Mouse (Mus musculus): ENCODE measurements around the gene Utp4. TPM values are rescaled to one million over a fixed set of nuclear protein-coding genes. Genes with fewer than 3 reads are reported as not detected.

Utp4 gene
- polyA plus RNA-seq, 1 experiment, result 0.25 TPM

- Histone ChIP-seq H3K4me3 (replicated peaks) (no peak overlapping the region), H3K36me3 (ENCODE audit: control insufficient read depth) (no peaks in the 10 kb centered on the region), H3K9me3 (ENCODE audit: control insufficient read depth, low read length) (no peaks in the 10 kb centered on the region), H3K27me3 (ENCODE audit: control insufficient read depth) (0 out of 2 replicates have a peak, but pooled peaks cover under 1% of the 10 kb centered on the region), H3K4me1 (ENCODE audit: control insufficient read depth) (no peaks in the 10 kb centered on the region)
- no peak for TF ChIP-seq TAL1 (IDR thresholded peaks at IDR 0.05; ENCODE audit: low read length)
- no peak for TF ChIP-seq GATA1 (IDR thresholded peaks at IDR 0.05; ENCODE audit: low read length)
Observed at GRCm38 (mm10) chr8:106944756-106945155, 51.3 kb downstream of the Utp4 start.

DNA sequence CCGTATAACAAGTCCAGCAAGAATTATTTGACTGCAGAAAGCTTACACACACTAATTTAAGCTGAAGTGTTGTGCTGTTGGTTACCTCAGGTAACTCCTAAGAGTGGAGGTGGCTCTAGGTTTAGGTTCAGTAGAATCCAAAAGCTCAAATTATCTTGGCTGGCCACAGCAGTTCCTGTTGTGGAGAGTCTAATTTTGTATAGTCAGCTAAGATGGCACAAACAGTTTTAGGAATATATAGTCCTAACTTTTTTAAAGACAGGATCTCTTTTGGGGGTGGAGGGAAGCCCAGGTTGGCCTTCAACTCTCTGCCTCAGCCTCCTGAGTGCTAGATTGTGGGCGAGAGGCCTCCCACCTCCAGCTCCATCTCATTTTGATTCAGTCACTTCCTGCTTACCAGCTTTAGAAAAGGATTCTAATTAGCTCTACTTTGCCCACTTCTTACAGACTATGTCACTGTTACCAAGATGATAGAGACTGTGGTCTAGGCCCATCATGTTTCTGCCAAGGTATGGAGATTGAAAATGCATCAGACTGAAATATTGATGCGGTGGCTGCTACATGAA, 55.3 kb downstream of the Utp4 start:
- TF ChIP-seq TAL1 (IDR thresholded peaks at IDR 0.05; ENCODE audit: low read length) (no peak), GATA1 (IDR thresholded peaks at IDR 0.05; ENCODE audit: low read length) (no peak)
- no peaks in the 10 kb centered on the region for H3K36me3 ChIP-seq (ENCODE audit: control insufficient read depth)
- no peaks in the 10 kb centered on the region for H3K4me1 ChIP-seq (ENCODE audit: control insufficient read depth)
- H3K27me3 ChIP-seq (ENCODE audit: control insufficient read depth), result no peaks in the 10 kb centered on the region
- no peaks in the 10 kb centered on the region for H3K9me3 ChIP-seq (ENCODE audit: control insufficient read depth, low read length)
- no peak overlapping the region for H3K4me3 ChIP-seq (replicated peaks)

GRCm38 (mm10) chr8:106951707-106952106, 58.3 kb downstream of the Utp4 start:
- Histone ChIP-seq H3K9me3 (ENCODE audit: control insufficient read depth, low read length) (no peaks in the 10 kb centered on the region), H3K4me3 (replicated peaks) (no peak overlapping the region), H3K27me3 (ENCODE audit: control insufficient read depth) (no peaks in the 10 kb centered on the region), H3K36me3 (ENCODE audit: control insufficient read depth) (no peaks in the 10 kb centered on the region), H3K4me1 (ENCODE audit: control insufficient read depth) (no peaks in the 10 kb centered on the region)
- TF ChIP-seq GATA1 (IDR thresholded peaks at IDR 0.05; ENCODE audit: low read length) (no peak), TAL1 (IDR thresholded peaks at IDR 0.05; ENCODE audit: low read length) (no peak)

- H3K9me3 ChIP-seq (ENCODE audit: control insufficient read depth, low read length), result no peaks in the 10 kb centered on the region
Observed at GRCm38 (mm10) chr8:106953571-106953970, 60.1 kb downstream of the Utp4 start.

DNA sequence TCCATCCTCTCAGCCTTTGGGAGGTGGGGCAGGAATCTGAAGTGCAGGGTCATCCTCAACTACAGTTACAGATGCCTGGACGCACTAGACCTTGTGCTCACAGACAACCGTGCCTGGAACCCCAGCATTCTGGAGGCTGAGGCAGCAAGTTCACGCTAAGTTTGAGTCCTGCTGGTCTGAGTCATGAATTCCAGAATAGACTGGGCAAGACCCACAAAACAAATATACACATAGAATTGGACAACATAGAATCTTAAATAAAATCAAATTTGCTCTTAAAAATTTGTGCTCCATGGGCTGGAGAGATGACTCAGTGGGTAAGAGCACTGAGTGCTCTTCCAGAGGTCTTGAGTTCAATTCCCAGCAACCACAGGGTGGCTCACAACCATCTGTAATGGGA, 63.6 kb downstream of the Utp4 start:
- TF ChIP-seq TAL1 (IDR thresholded peaks at IDR 0.05; ENCODE audit: low read length) (no peak), GATA1 (IDR thresholded peaks at IDR 0.05; ENCODE audit: low read length) (no peak)
- no peaks in the 10 kb centered on the region for H3K27me3 ChIP-seq (ENCODE audit: control insufficient read depth)
- no peaks in the 10 kb centered on the region for H3K4me1 ChIP-seq (ENCODE audit: control insufficient read depth)
- H3K36me3 ChIP-seq (ENCODE audit: control insufficient read depth), result no peaks in the 10 kb centered on the region
- no peak overlapping the region for H3K4me3 ChIP-seq (replicated peaks)
- H3K9me3 ChIP-seq (ENCODE audit: control insufficient read depth, low read length), result no peaks in the 10 kb centered on the region

More at GRCm38 (mm10) chr8:106953571-106953970, 60.1 kb downstream of the Utp4 start:
- TF ChIP-seq GATA1 (IDR thresholded peaks at IDR 0.05; ENCODE audit: low read length) (no peak), TAL1 (IDR thresholded peaks at IDR 0.05; ENCODE audit: low read length) (no peak)
- Histone ChIP-seq H3K36me3 (ENCODE audit: control insufficient read depth) (no peaks in the 10 kb centered on the region), H3K4me3 (replicated peaks) (no peak overlapping the region), H3K4me1 (ENCODE audit: control insufficient read depth) (no peaks in the 10 kb centered on the region), H3K27me3 (ENCODE audit: control insufficient read depth) (no peaks in the 10 kb centered on the region)

- no peaks in the 10 kb centered on the region for H3K9me3 ChIP-seq (ENCODE audit: control insufficient read depth, low read length)
- no peaks in the 10 kb centered on the region for H3K27me3 ChIP-seq (ENCODE audit: control insufficient read depth)
- TF ChIP-seq GATA1 (IDR thresholded peaks at IDR 0.05; ENCODE audit: low read length), result no peak
- TF ChIP-seq TAL1 (IDR thresholded peaks at IDR 0.05; ENCODE audit: low read length), result no peak
- no peaks in the 10 kb centered on the region for H3K4me1 ChIP-seq (ENCODE audit: control insufficient read depth)
- no peaks in the 10 kb centered on the region for H3K36me3 ChIP-seq (ENCODE audit: control insufficient read depth)
- no peak overlapping the region for H3K4me3 ChIP-seq (replicated peaks)
Observed at GRCm38 (mm10) chr8:106958212-106958611, 64.8 kb downstream of the Utp4 start.

- Histone ChIP-seq H3K4me1 (ENCODE audit: control insufficient read depth) (no peaks in the 10 kb centered on the region), H3K9me3 (ENCODE audit: control insufficient read depth, low read length) (no peaks in the 10 kb centered on the region), H3K36me3 (ENCODE audit: control insufficient read depth) (no peaks in the 10 kb centered on the region), H3K4me3 (replicated peaks) (no peak overlapping the region), H3K27me3 (ENCODE audit: control insufficient read depth) (no peaks in the 10 kb centered on the region)
- TF ChIP-seq GATA1 (IDR thresholded peaks at IDR 0.05; ENCODE audit: low read length), result no peak
- no peak for TF ChIP-seq TAL1 (IDR thresholded peaks at IDR 0.05; ENCODE audit: low read length)
Observed at GRCm38 (mm10) chr8:106959626-106960025, 66.2 kb downstream of the Utp4 start.

DNA sequence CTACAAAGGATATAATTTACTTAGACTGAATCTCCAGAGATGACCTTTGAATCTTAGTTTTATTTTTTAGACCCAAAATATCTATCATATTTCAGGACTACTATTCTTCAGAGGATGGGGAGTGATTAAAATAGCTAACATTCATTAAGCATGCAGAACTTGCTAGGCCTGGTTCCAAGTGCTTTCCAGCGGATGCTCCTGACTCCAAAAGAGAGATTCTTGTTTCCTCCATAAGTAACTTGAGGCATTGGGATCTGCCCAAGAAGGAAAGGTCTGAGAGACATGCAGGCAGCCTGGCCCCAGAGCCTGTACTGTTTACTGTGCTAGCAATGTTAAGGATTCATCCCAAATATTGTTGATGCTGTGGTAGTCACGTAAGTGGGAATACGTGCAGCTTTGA, 68.9 kb downstream of the Utp4 start:
- TF ChIP-seq GATA1 (IDR thresholded peaks at IDR 0.05; ENCODE audit: low read length) (no peak), TAL1 (IDR thresholded peaks at IDR 0.05; ENCODE audit: low read length) (no peak)
- no peaks in the 10 kb centered on the region for H3K36me3 ChIP-seq (ENCODE audit: control insufficient read depth)
- H3K27me3 ChIP-seq (ENCODE audit: control insufficient read depth), result no peaks in the 10 kb centered on the region
- no peaks in the 10 kb centered on the region for H3K9me3 ChIP-seq (ENCODE audit: control insufficient read depth, low read length)
- no peak overlapping the region for H3K4me3 ChIP-seq (replicated peaks)
- H3K4me1 ChIP-seq (ENCODE audit: control insufficient read depth), result no peaks in the 10 kb centered on the region

GRCm38 (mm10) chr8:106963365-106963764, 69.9 kb downstream of the Utp4 start:
- Histone ChIP-seq H3K4me3 (replicated peaks) (no peak overlapping the region), H3K9me3 (ENCODE audit: control insufficient read depth, low read length) (no peaks in the 10 kb centered on the region), H3K27me3 (ENCODE audit: control insufficient read depth) (no peaks in the 10 kb centered on the region), H3K36me3 (ENCODE audit: control insufficient read depth) (no peaks in the 10 kb centered on the region), H3K4me1 (ENCODE audit: control insufficient read depth) (no peaks in the 10 kb centered on the region)
- no peak for TF ChIP-seq TAL1 (IDR thresholded peaks at IDR 0.05; ENCODE audit: low read length)
- TF ChIP-seq GATA1 (IDR thresholded peaks at IDR 0.05; ENCODE audit: low read length), result no peak

GRCm38 (mm10) chr8:106964573-106964972, 71.1 kb downstream of the Utp4 start:
- Histone ChIP-seq H3K9me3 (ENCODE audit: control insufficient read depth, low read length) (no peaks in the 10 kb centered on the region), H3K4me3 (replicated peaks) (no peak overlapping the region), H3K36me3 (ENCODE audit: control insufficient read depth) (no peaks in the 10 kb centered on the region), H3K27me3 (ENCODE audit: control insufficient read depth) (no peaks in the 10 kb centered on the region), H3K4me1 (ENCODE audit: control insufficient read depth) (no peaks in the 10 kb centered on the region)
- TF ChIP-seq GATA1 (IDR thresholded peaks at IDR 0.05; ENCODE audit: low read length) (no peak), TAL1 (IDR thresholded peaks at IDR 0.05; ENCODE audit: low read length) (no peak)

All from erythroblast, embryonic 14.5 days (primary cell).